Mouse (Mus musculus) bone marrow, adult 2 months (tissue): ENCODE measurements around the gene Inha.

ENCODE experiments used
- CTCF ChIP-seq: fragments of 200-500 bp; IDR thresholded peaks from 2 replicates; pipeline ENCODE4 v1.5.1; 2011; ENCODE audit warnings: low read length, control low read depth; ENCODE audit not compliant: control insufficient read depth, insufficient read depth
- POLR2A ChIP-seq: fragments of 200-500 bp; IDR thresholded peaks from 2 replicates; pipeline ENCODE4 v1.6.1; 2011; ENCODE audit warnings: low read depth, mild to moderate bottlenecking, control low read depth, low read length, borderline replicate concordance; ENCODE audit not compliant: control insufficient read depth

GRCm38 (mm10) chr1:75507006-75507405 is at the start of gene Inha:
- TF ChIP-seq CTCF (no peak), POLR2A (no peak)
